Mouse (Mus musculus): Measurements from ENCODE around the gene Gm9936. TPM values are rescaled to one million over a fixed set of nuclear protein-coding genes. Genes with fewer than 3 reads are reported as not detected.

The Gm9936 gene
- polyA plus RNA-seq, 1 experiment from 2014 or later: 2.1 TPM

GRCm38 (mm10) chr5:114808385-114808784 is 50.1 kb downstream of the Gm9936 start:
- 86% methylated on average over 8 of the region's 8 CpGs for WGBS
- Histone ChIP-seq H3K27me3 (replicated peaks) (no peaks in the 10 kb centered on the region), H3K4me3 (replicated peaks) (no peak overlapping the region)

GRCm38 (mm10) chr5:114807893-114808292 is 50.6 kb downstream of the Gm9936 start:
- Histone ChIP-seq H3K4me3 (replicated peaks) (no peak overlapping the region), H3K27ac (replicated peaks) (no peak overlapping the region), H3K9ac (replicated peaks) (no peak overlapping the region), H3K4me2 (no peak overlapping the region), H3K36me3 (peaks cover 48% of the 10 kb centered on the region), H3K4me1 (peaks cover 40% of the 10 kb centered on the region), H3K9me3 (replicated peaks) (no peaks in the 10 kb centered on the region), H3K27me3 (replicated peaks) (no peaks in the 10 kb centered on the region)
- no peak for ATAC-seq (ENCODE audit: low FRiP score)
- 74% methylated on average over 6 of the region's 6 CpGs for WGBS

More at GRCm38 (mm10) chr5:114808385-114808784, 50.1 kb downstream of the Gm9936 start:
- Histone ChIP-seq H3K4me1 (peaks cover 40% of the 10 kb centered on the region), H3K9me3 (replicated peaks) (no peaks in the 10 kb centered on the region), H3K4me2 (no peak overlapping the region), H3K36me3 (peaks cover 43% of the 10 kb centered on the region), H3K27ac (replicated peaks) (no peak overlapping the region), H3K9ac (replicated peaks) (no peak overlapping the region)
- no peak; the same call in 1 of the 2 replicates for ATAC-seq (ENCODE audit: low FRiP score)

GRCm38 (mm10) chr5:114807468-114807867 is 51.0 kb downstream of the Gm9936 start:
- peaks cover 35% of the 10 kb centered on the region for H3K4me1 ChIP-seq
- no peaks in the 10 kb centered on the region for H3K9me3 ChIP-seq (replicated peaks)
- H3K36me3 ChIP-seq: peaks cover 52% of the 10 kb centered on the region
- no peak overlapping the region for H3K4me3 ChIP-seq (replicated peaks)
- no peak overlapping the region for H3K4me2 ChIP-seq
- 40% methylated on average over 8 of the region's 8 CpGs for WGBS
- H3K27me3 ChIP-seq (replicated peaks): no peaks in the 10 kb centered on the region
- H3K27ac ChIP-seq (replicated peaks): peak overlapping the region; percentile 49
- no peak overlapping the region for H3K9ac ChIP-seq (replicated peaks)
- ATAC-seq (ENCODE audit: low FRiP score): no peak

- H3K27ac ChIP-seq (replicated peaks): peak overlapping the region; percentile 49
- H3K9ac ChIP-seq (replicated peaks): no peak overlapping the region
- no peak overlapping the region for H3K4me3 ChIP-seq (replicated peaks)
- H3K36me3 ChIP-seq: peaks cover 55% of the 10 kb centered on the region
- no peaks in the 10 kb centered on the region for H3K27me3 ChIP-seq (replicated peaks)
- no peaks in the 10 kb centered on the region for H3K9me3 ChIP-seq (replicated peaks)
- ATAC-seq (ENCODE audit: low FRiP score): no peak
- H3K4me2 ChIP-seq: no peak overlapping the region
- 54% methylated on average over 9 of the region's 9 CpGs for WGBS
- peaks cover 31% of the 10 kb centered on the region for H3K4me1 ChIP-seq
These were observed 51.4 kb downstream of the Gm9936 start for GRCm38 (mm10) chr5:114807063-114807462.

- Histone ChIP-seq H3K36me3 (peaks cover 60% of the 10 kb centered on the region), H3K9ac (replicated peaks) (no peak overlapping the region), H3K4me1 (peaks cover 27% of the 10 kb centered on the region), H3K9me3 (replicated peaks) (no peaks in the 10 kb centered on the region), H3K4me3 (replicated peaks) (no peak overlapping the region), H3K27ac (replicated peaks) (peak overlapping the region; percentile 49), H3K27me3 (replicated peaks) (no peaks in the 10 kb centered on the region), H3K4me2 (no peak overlapping the region)
- no peak for ATAC-seq (ENCODE audit: low FRiP score)
- 88% methylated on average over 8 of the region's 8 CpGs for WGBS
These were observed 51.8 kb downstream of the Gm9936 start for GRCm38 (mm10) chr5:114806636-114807035.

Small RNAs within 50 kb of the gene (microRNA-seq; reads per million reads assigned to microRNA genes)
- gene Mir6240: 4.5 reads per million, percentile 17 among the genes with 10 or more reads in this experiment

Other genes starting within 250 kb of the Gm9936 start
- 1.4 and 1.6 TPM in 2 replicates for gene Trpv4, start 200.3 kb downstream of the Gm9936 start, polyA plus RNA-seq (2015; fragmentation: Nextera tagmentation; extraction: Ambion mirVana)
- gene Gltp, start 167.7 kb downstream of the Gm9936 start, polyA plus RNA-seq (2015; fragmentation: Nextera tagmentation; extraction: Ambion mirVana): 39.2 and 69.0 TPM in 2 replicates
- 14.1 and 15.6 TPM in 2 replicates for gene Tchp, start 150.9 kb downstream of the Gm9936 start, polyA plus RNA-seq (2015; fragmentation: Nextera tagmentation; extraction: Ambion mirVana)
- gene Ankrd13a, start 84.0 kb downstream of the Gm9936 start, polyA plus RNA-seq (2015; fragmentation: Nextera tagmentation; extraction: Ambion mirVana): 30.3 and 41.1 TPM in 2 replicates
- gene Git2, start 83.2 kb downstream of the Gm9936 start, polyA plus RNA-seq (2015; fragmentation: Nextera tagmentation; extraction: Ambion mirVana): 47.7 and 53.4 TPM in 2 replicates
- gene 1500011B03Rik, start 35.2 kb downstream of the Gm9936 start, polyA plus RNA-seq (2015; fragmentation: Nextera tagmentation; extraction: Ambion mirVana): 254 and 302 TPM in 2 replicates
- not detected in 2 replicates for gene 4930519G04Rik, start 5.0 kb downstream of the Gm9936 start, polyA plus RNA-seq (2015; fragmentation: Nextera tagmentation; extraction: Ambion mirVana)
- gene Oasl2, start 38.3 kb upstream of the Gm9936 start, polyA plus RNA-seq (2015; fragmentation: Nextera tagmentation; extraction: Ambion mirVana): 4.2 and 22.0 TPM in 2 replicates
- 0.79 and 1.2 TPM in 2 replicates for gene Oasl1, start 64.6 kb upstream of the Gm9936 start, polyA plus RNA-seq (2015; fragmentation: Nextera tagmentation; extraction: Ambion mirVana)
- 138 and 147 TPM in 2 replicates for gene 2210016L21Rik, start 83.5 kb upstream of the Gm9936 start, polyA plus RNA-seq (2015; fragmentation: Nextera tagmentation; extraction: Ambion mirVana)
- gene Hnf1a, start 112.4 kb upstream of the Gm9936 start, polyA plus RNA-seq (2015; fragmentation: Nextera tagmentation; extraction: Ambion mirVana): 0.05 and 1.6 TPM in 2 replicates
- gene Sppl3, start 152.5 kb upstream of the Gm9936 start, polyA plus RNA-seq (2015; fragmentation: Nextera tagmentation; extraction: Ambion mirVana): 18.2 and 30.9 TPM in 2 replicates
- 36.7 and 40.5 TPM in 2 replicates for gene Gm10401, start 239.6 kb upstream of the Gm9936 start, polyA plus RNA-seq (2015; fragmentation: Nextera tagmentation; extraction: Ambion mirVana)

Measured in neural tube, embryonic 15.5 days (tissue).